Mouse (Mus musculus) bone marrow macrophage, adult 2 months (primary cell): ENCODE results near the gene Dennd1a.

ENCODE experiments used
- CTCF ChIP-seq: IDR thresholded peaks from 2 replicates; pipeline ENCODE4 v1.5.1; 2012; ENCODE audit warnings: low read depth, mild to moderate bottlenecking, low read length, moderate library complexity
- POLR2A ChIP-seq: IDR thresholded peaks from 2 replicates; pipeline ENCODE4 v1.6.1; 2012; ENCODE audit warnings: mild to moderate bottlenecking, low read depth, low read length, borderline replicate concordance

DNA sequence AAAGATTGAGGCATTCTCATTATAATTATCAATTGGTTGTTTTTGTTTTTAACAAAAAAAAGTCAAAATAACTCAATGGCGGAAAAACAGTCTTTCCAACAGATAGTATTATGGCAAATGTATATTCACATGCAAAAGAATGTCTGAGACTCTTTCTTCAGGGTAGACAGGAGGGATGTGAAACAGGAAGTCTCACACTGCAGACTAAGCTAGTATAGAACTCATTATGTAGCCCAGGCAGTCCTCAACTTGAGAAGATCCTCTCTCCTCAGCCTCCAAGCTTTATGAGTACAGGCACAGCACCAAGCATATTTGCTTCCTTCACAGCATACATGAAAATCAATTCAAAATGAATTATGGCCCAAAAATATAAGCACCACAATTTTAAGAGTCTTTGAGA, 79.4 kb downstream of the Dennd1a start:
- TF ChIP-seq CTCF (no peak), POLR2A (no peak)
